Mouse (Mus musculus) myocyte (in vitro differentiated cells): ENCODE results near the gene Slit3.

Experiments used
- CEBPB ChIP-seq: IDR thresholded peaks from 2 replicates; pipeline ENCODE4 v1.6.1; 2011; ENCODE audit warnings: mild to moderate bottlenecking, moderate library complexity; ENCODE audit not compliant: poor library complexity, insufficient read depth, severe bottlenecking
- E2F4 ChIP-seq: IDR thresholded peaks from one replicate; pipeline ENCODE4 v1.6.1; 2011; ENCODE audit warnings: mild to moderate bottlenecking, control low read depth, moderate library complexity; ENCODE audit not compliant: insufficient read depth
- MAX ChIP-seq: IDR thresholded peaks from one replicate; pipeline ENCODE4 v1.6.1; 2011; ENCODE audit warnings: low read depth, mild to moderate bottlenecking, control low read depth
- MYOD1 ChIP-seq, 3 experiments: IDR thresholded peaks; one replicate each; pipeline ENCODE4 v1.6.1; 2011; ENCODE audit warnings: control low read depth in 2 of 3, low read depth in 2 of 3, mild to moderate bottlenecking in 2 of 3, moderate library complexity in 1 of 3; ENCODE audit not compliant: insufficient read length in 2 of 3, control insufficient read depth in 1 of 3
- MYOG ChIP-seq, 3 experiments: IDR thresholded peaks; one replicate each; pipeline ENCODE4 v1.6.1; 2011; ENCODE audit warnings: control low read depth in 2 of 3, low read depth in 2 of 3, mild to moderate bottlenecking in 2 of 3; ENCODE audit not compliant: insufficient read length in 2 of 3, control insufficient read depth in 1 of 3, insufficient read depth in 1 of 3
- POLR2A ChIP-seq: IDR thresholded peaks from one replicate; pipeline ENCODE4 v1.6.1; 2011; ENCODE audit warnings: low read depth, mild to moderate bottlenecking, control low read depth, moderate library complexity; ENCODE audit not compliant: insufficient read length
- POLR2AphosphoS2 ChIP-seq: IDR thresholded peaks from one replicate; pipeline ENCODE4 v1.6.1; 2011; ENCODE audit warnings: low read depth, control low read depth; ENCODE audit not compliant: insufficient read length
- REST ChIP-seq: IDR thresholded peaks from one replicate; pipeline ENCODE4 v1.6.1; 2011; ENCODE audit warnings: mild to moderate bottlenecking, control low read depth, moderate library complexity; ENCODE audit not compliant: insufficient read depth, insufficient read length
- SRF ChIP-seq: IDR thresholded peaks from one replicate; pipeline ENCODE4 v1.6.1; 2011; ENCODE audit warnings: low read depth; ENCODE audit not compliant: control insufficient read depth, insufficient read length
- TCF12 ChIP-seq: IDR thresholded peaks from one replicate; pipeline ENCODE4 v1.6.1; 2011; ENCODE audit warnings: mild to moderate bottlenecking, control low read depth; ENCODE audit not compliant: poor library complexity, insufficient read depth, severe bottlenecking
- TCF3 ChIP-seq: IDR thresholded peaks from one replicate; pipeline ENCODE4 v1.6.1; 2011; ENCODE audit warnings: low read depth, control low read depth; ENCODE audit not compliant: insufficient read length
- USF1 ChIP-seq: IDR thresholded peaks from one replicate; pipeline ENCODE4 v1.6.1; 2011; ENCODE audit warnings: low read depth, mild to moderate bottlenecking, control low read depth, moderate library complexity

DNA sequence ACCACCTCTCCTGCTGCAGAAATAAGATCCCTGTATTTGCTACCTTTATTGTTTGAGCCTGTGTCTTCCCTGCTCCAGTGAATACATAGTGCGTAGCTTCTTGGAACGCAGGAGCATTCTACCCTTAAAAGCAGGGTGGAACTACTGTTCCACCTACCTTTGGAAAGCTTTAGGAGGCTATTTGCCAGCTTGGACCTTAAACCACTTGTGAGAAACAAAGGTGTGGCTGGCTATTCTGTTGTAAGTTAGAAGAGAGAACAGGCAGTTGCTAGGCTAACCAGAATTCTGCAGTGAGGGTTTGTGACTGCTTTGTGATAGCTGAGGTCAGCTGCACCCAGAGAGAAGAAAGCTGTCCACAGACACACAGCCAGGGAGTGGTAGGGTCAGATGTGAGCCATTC, 616.2 kb downstream of the Slit3 start:
- TF ChIP-seq POLR2AphosphoS2 (no peak), POLR2A (no peak), TCF3 (no peak), USF1 (no peak), E2F4 (no peak), MYOD1 (IDR thresholded peaks at IDR 0.05; ENCODE audit: control insufficient read depth in 1 of 3, insufficient read length in 2 of 3, low read depth in 2 of 3) (no peak), MAX (no peak), MYOG (IDR thresholded peaks at IDR 0.05; ENCODE audit: control insufficient read depth in 1 of 3, insufficient read depth in 1 of 3, insufficient read length in 2 of 3, low read depth in 2 of 3) (no peak), CEBPB (no peak), REST (no peak), TCF12 (no peak), SRF (no peak)
